Mouse (Mus musculus): ENCODE measurements at regions not wholly inside any gene's neighbourhood (a gene's known extent, or its start where the extent isn't known, plus 50 kb on each side); places are given as distances from the start of the nearest gene placed in this dataset.

GRCm38 (mm10) chr13:35398192-35398591, 261.4 kb upstream of the Cdyl start:
- no peak overlapping the region for H3K9ac ChIP-seq (ENCODE audit: low read length)
- no peak overlapping the region for H3K4me2 ChIP-seq (ENCODE audit: low read length)
- no peak overlapping the region; a peak in 1 of 4 replicates for H3K27ac ChIP-seq (replicated peaks in 1 of 2; ENCODE audit: control insufficient read depth in 1 of 2, insufficient read depth in 1 of 2, low read depth in 2 of 2, low read length in 2 of 2)
- H3K4me3 ChIP-seq (ENCODE audit: control insufficient read depth in 1 of 2, insufficient read depth in 1 of 2, low read depth in 1 of 2, low read length in 2 of 2): no peak overlapping the region
- H3K9me3 ChIP-seq (ENCODE audit: control insufficient read depth, low read length): no peaks in the 10 kb centered on the region
- no peaks in the 10 kb centered on the region for H3K27me3 ChIP-seq (ENCODE audit: control insufficient read depth, insufficient read depth, low read length)
- H3K4me1 ChIP-seq (ENCODE audit: control insufficient read depth in 2 of 2, insufficient read depth in 2 of 2, low read length in 2 of 2): peaks cover 10 to 22% of the 10 kb centered on the region in 2 experiments
- 26% methylated on average over 8 of the region's 8 CpGs for WGBS
- H3K36me3 ChIP-seq (ENCODE audit: control insufficient read depth, insufficient read depth, low read length): no peaks in the 10 kb centered on the region
- no peak for ATAC-seq (ENCODE audit: insufficient number of reproducible peaks, insufficient read depth, low FRiP score, low read depth)

- Histone ChIP-seq H3K27ac (replicated peaks in 1 of 2; ENCODE audit: control insufficient read depth in 1 of 2, insufficient read depth in 1 of 2, low read depth in 2 of 2, low read length in 2 of 2) (no peak overlapping the region), H3K4me1 (ENCODE audit: control insufficient read depth in 2 of 2, insufficient read depth in 2 of 2, low read length in 2 of 2) (peaks cover 0 to 2% of the 10 kb centered on the region in 2 experiments; a peak in 1 of 4 replicates), H3K9ac (ENCODE audit: low read length) (no peak overlapping the region), H3K36me3 (ENCODE audit: control insufficient read depth, insufficient read depth, low read length) (no peaks in the 10 kb centered on the region), H3K27me3 (ENCODE audit: control insufficient read depth, insufficient read depth, low read length) (no peaks in the 10 kb centered on the region), H3K4me3 (ENCODE audit: control insufficient read depth in 1 of 2, insufficient read depth in 1 of 2, low read depth in 1 of 2, low read length in 2 of 2) (no peak overlapping the region), H3K4me2 (ENCODE audit: low read length) (no peak overlapping the region), H3K9me3 (ENCODE audit: control insufficient read depth, low read length) (no peaks in the 10 kb centered on the region)
- WGBS: 73% methylated on average over 2 of the region's 2 CpGs
- ATAC-seq (ENCODE audit: insufficient number of reproducible peaks, insufficient read depth, low FRiP score, low read depth): no peak
Observed at GRCm38 (mm10) chr13:35402856-35403255, 256.8 kb upstream of the Cdyl start.

- no peaks in the 10 kb centered on the region for H3K36me3 ChIP-seq (ENCODE audit: control insufficient read depth, insufficient read depth, low read length)
- H3K27ac ChIP-seq (replicated peaks in 1 of 2; ENCODE audit: control insufficient read depth in 1 of 2, insufficient read depth in 1 of 2, low read depth in 2 of 2, low read length in 2 of 2): no peak overlapping the region
- no peaks in the 10 kb centered on the region for H3K9me3 ChIP-seq (ENCODE audit: control insufficient read depth, low read length)
- H3K27me3 ChIP-seq (ENCODE audit: control insufficient read depth, insufficient read depth, low read length): no peaks in the 10 kb centered on the region
- WGBS: 84% methylated on average over 5 of the region's 5 CpGs
- no peak overlapping the region for H3K4me3 ChIP-seq (ENCODE audit: control insufficient read depth in 1 of 2, insufficient read depth in 1 of 2, low read depth in 1 of 2, low read length in 2 of 2)
- no peak overlapping the region for H3K4me2 ChIP-seq (ENCODE audit: low read length)
- no peaks in the 10 kb centered on the region for H3K4me1 ChIP-seq (ENCODE audit: control insufficient read depth in 2 of 2, insufficient read depth in 2 of 2, low read length in 2 of 2)
- H3K9ac ChIP-seq (ENCODE audit: low read length): no peak overlapping the region
- no peak for ATAC-seq (ENCODE audit: insufficient number of reproducible peaks, insufficient read depth, low FRiP score, low read depth)
Observed at GRCm38 (mm10) chr13:35404428-35404827, 255.2 kb upstream of the Cdyl start.

DNA sequence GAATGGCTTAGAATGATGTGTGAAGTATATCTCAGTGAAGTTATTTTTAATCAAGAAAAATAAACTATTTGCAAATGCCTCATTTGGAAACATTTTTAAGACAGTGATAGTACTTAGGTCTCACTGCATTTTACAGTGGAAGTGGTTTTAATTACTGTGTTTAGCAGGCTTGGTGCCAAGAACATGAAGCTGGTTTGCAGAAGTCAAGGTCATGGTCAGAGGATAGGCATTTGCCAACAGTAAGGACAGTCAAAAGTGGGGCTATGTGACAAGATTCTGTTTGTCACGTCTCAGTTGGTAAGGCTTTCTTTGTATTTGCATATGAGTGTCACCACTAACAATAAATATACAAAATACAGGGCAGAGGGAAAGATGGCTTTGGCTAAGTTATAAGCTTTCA, 254.2 kb upstream of the Cdyl start:
- Histone ChIP-seq H3K27ac (replicated peaks in 1 of 2; ENCODE audit: control insufficient read depth in 1 of 2, insufficient read depth in 1 of 2, low read depth in 2 of 2, low read length in 2 of 2) (no peak overlapping the region), H3K4me3 (ENCODE audit: control insufficient read depth in 1 of 2, insufficient read depth in 1 of 2, low read depth in 1 of 2, low read length in 2 of 2) (no peak overlapping the region), H3K4me2 (ENCODE audit: low read length) (no peak overlapping the region), H3K9me3 (ENCODE audit: control insufficient read depth, low read length) (no peaks in the 10 kb centered on the region), H3K36me3 (ENCODE audit: control insufficient read depth, insufficient read depth, low read length) (no peaks in the 10 kb centered on the region), H3K9ac (ENCODE audit: low read length) (no peak overlapping the region), H3K27me3 (ENCODE audit: control insufficient read depth, insufficient read depth, low read length) (no peaks in the 10 kb centered on the region), H3K4me1 (ENCODE audit: control insufficient read depth in 2 of 2, insufficient read depth in 2 of 2, low read length in 2 of 2) (no peaks in the 10 kb centered on the region)
- no peak for ATAC-seq (ENCODE audit: insufficient number of reproducible peaks, insufficient read depth, low FRiP score, low read depth)
- 24% methylated on average over 1 of the region's 1 CpGs for WGBS

- no peak overlapping the region for H3K27ac ChIP-seq (replicated peaks in 1 of 2; ENCODE audit: control insufficient read depth in 1 of 2, insufficient read depth in 1 of 2, low read depth in 2 of 2, low read length in 2 of 2)
- H3K9ac ChIP-seq (ENCODE audit: low read length): no peak overlapping the region
- ATAC-seq (ENCODE audit: insufficient number of reproducible peaks, insufficient read depth, low FRiP score, low read depth): no peak
- no peak overlapping the region for H3K4me2 ChIP-seq (ENCODE audit: low read length)
- no peaks in the 10 kb centered on the region for H3K4me1 ChIP-seq (ENCODE audit: control insufficient read depth in 2 of 2, insufficient read depth in 2 of 2, low read length in 2 of 2)
- H3K4me3 ChIP-seq (ENCODE audit: control insufficient read depth in 1 of 2, insufficient read depth in 1 of 2, low read depth in 1 of 2, low read length in 2 of 2): no peak overlapping the region
- H3K27me3 ChIP-seq (ENCODE audit: control insufficient read depth, insufficient read depth, low read length): no peaks in the 10 kb centered on the region
- no peaks in the 10 kb centered on the region for H3K36me3 ChIP-seq (ENCODE audit: control insufficient read depth, insufficient read depth, low read length)
- H3K9me3 ChIP-seq (ENCODE audit: control insufficient read depth, low read length): no peaks in the 10 kb centered on the region
- 84% methylated on average over 4 of the region's 4 CpGs for WGBS
Observed at GRCm38 (mm10) chr13:35417500-35417899, 242.1 kb upstream of the Cdyl start.

DNA sequence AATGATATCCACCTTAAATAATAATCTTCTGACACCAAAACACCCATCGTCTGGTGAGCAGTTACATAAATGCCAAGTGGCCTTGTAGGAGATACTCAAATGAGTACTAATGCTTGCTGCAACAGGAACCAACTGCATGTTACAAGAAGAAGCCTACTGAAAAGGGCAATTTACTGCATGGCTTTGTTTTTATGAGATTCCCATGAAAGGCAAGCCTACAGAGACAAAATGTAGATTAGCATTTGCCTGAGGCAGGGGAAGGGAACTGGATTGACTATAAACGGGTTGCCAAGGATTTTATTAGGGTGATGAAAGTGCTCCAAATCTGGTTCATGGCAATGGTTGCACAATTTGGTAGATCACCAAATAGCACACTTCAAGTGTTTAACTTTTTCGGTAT, 239.6 kb upstream of the Cdyl start:
- H3K9ac ChIP-seq (ENCODE audit: low read length): no peak overlapping the region
- no peak for ATAC-seq (ENCODE audit: insufficient number of reproducible peaks, insufficient read depth, low FRiP score, low read depth)
- no peak overlapping the region for H3K27ac ChIP-seq (replicated peaks in 1 of 2; ENCODE audit: control insufficient read depth in 1 of 2, insufficient read depth in 1 of 2, low read depth in 2 of 2, low read length in 2 of 2)
- no peaks in the 10 kb centered on the region for H3K27me3 ChIP-seq (ENCODE audit: control insufficient read depth, insufficient read depth, low read length)
- H3K9me3 ChIP-seq (ENCODE audit: control insufficient read depth, low read length): no peaks in the 10 kb centered on the region
- H3K4me1 ChIP-seq (ENCODE audit: control insufficient read depth in 2 of 2, insufficient read depth in 2 of 2, low read length in 2 of 2): no peaks in the 10 kb centered on the region
- no peak overlapping the region for H3K4me2 ChIP-seq (ENCODE audit: low read length)
- H3K36me3 ChIP-seq (ENCODE audit: control insufficient read depth, insufficient read depth, low read length): no peaks in the 10 kb centered on the region
- 86% methylated on average over 3 of the region's 3 CpGs for WGBS
- H3K4me3 ChIP-seq (ENCODE audit: control insufficient read depth in 1 of 2, insufficient read depth in 1 of 2, low read depth in 1 of 2, low read length in 2 of 2): no peak overlapping the region

- Histone ChIP-seq H3K36me3 (ENCODE audit: control insufficient read depth, insufficient read depth, low read length) (no peaks in the 10 kb centered on the region), H3K27me3 (ENCODE audit: control insufficient read depth, insufficient read depth, low read length) (no peaks in the 10 kb centered on the region), H3K4me1 (ENCODE audit: control insufficient read depth in 2 of 2, insufficient read depth in 2 of 2, low read length in 2 of 2) (no peaks in the 10 kb centered on the region), H3K4me2 (ENCODE audit: low read length) (no peak overlapping the region), H3K9ac (ENCODE audit: low read length) (no peak overlapping the region), H3K4me3 (ENCODE audit: control insufficient read depth in 1 of 2, insufficient read depth in 1 of 2, low read depth in 1 of 2, low read length in 2 of 2) (no peak overlapping the region), H3K9me3 (ENCODE audit: control insufficient read depth, low read length) (no peaks in the 10 kb centered on the region), H3K27ac (replicated peaks in 1 of 2; ENCODE audit: control insufficient read depth in 1 of 2, insufficient read depth in 1 of 2, low read depth in 2 of 2, low read length in 2 of 2) (no peak overlapping the region)
- 81% methylated on average over 4 of the region's 4 CpGs for WGBS
- no peak for ATAC-seq (ENCODE audit: insufficient number of reproducible peaks, insufficient read depth, low FRiP score, low read depth)
Observed at GRCm38 (mm10) chr13:35426061-35426460, 233.6 kb upstream of the Cdyl start.

DNA sequence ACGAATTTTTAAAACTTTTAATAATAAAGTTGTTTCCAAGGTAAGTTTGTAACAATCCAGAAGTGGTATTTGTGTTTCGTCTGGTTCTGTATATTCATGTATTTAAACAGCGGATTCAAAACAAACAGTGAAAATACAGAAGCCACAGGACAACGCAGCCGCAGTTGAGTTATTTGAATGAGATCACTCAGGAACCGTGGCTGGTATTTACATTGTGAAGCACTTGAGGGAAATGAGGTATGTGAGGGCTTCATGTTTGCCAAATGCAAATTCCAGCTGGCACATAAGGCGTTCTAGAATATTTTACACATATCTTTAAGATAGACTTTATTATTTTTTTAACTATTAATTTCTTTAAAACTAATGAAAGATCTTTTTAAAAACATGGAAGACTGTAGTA, 224.5 kb upstream of the Cdyl start:
- ATAC-seq (ENCODE audit: insufficient number of reproducible peaks, insufficient read depth, low FRiP score, low read depth): no peak
- H3K4me3 ChIP-seq (ENCODE audit: control insufficient read depth in 1 of 2, insufficient read depth in 1 of 2, low read depth in 1 of 2, low read length in 2 of 2): no peak overlapping the region
- no peaks in the 10 kb centered on the region for H3K36me3 ChIP-seq (ENCODE audit: control insufficient read depth, insufficient read depth, low read length)
- WGBS: 53% methylated on average over 7 of the region's 7 CpGs
- no peak overlapping the region for H3K9ac ChIP-seq (ENCODE audit: low read length)
- H3K27ac ChIP-seq (replicated peaks in 1 of 2; ENCODE audit: control insufficient read depth in 1 of 2, insufficient read depth in 1 of 2, low read depth in 2 of 2, low read length in 2 of 2): no peak overlapping the region
- no peaks in the 10 kb centered on the region for H3K9me3 ChIP-seq (ENCODE audit: control insufficient read depth, low read length)
- no peak overlapping the region for H3K4me2 ChIP-seq (ENCODE audit: low read length)
- no peaks in the 10 kb centered on the region for H3K27me3 ChIP-seq (ENCODE audit: control insufficient read depth, insufficient read depth, low read length)
- no peaks in the 10 kb centered on the region for H3K4me1 ChIP-seq (ENCODE audit: control insufficient read depth in 2 of 2, insufficient read depth in 2 of 2, low read length in 2 of 2)

Data from heart, embryonic 14.5 days (tissue).